Mouse (Mus musculus) lung, embryonic 15.5 days (tissue): Measurements from ENCODE around the gene Pgpep1. TPM values are rescaled to one million over a fixed set of nuclear protein-coding genes. Genes with fewer than 3 reads are reported as not detected.

Experiments used
- ATAC-seq: fragments of 200-750 bp; cut with Nextera tagmentation; 2 replicates; pipeline ENCODE4 v1.8.0; 2017; ENCODE audit warnings: moderate number of reproducible peaks, borderline replicate concordance; ENCODE audit not compliant: low FRiP score, low TSS enrichment; ENCODE audit errors: extremely low read depth
- H3K27ac ChIP-seq: fragments of 300-500 bp; sonication (generic); 2 replicates; pipeline ENCODE4 v1.5.1; 2015; ENCODE audit warnings: moderate library complexity, mild to moderate bottlenecking, inconsistent platforms
- H3K27me3 ChIP-seq: fragments of 300-500 bp; sonication (generic); 2 replicates; pipeline ENCODE4 v1.6.1; 2015; ENCODE audit warnings: inconsistent platforms
- H3K36me3 ChIP-seq: fragments of 300-500 bp; sonication (generic); 2 replicates; pipeline ENCODE4 v1.6.1; 2015; ENCODE audit warnings: inconsistent platforms
- H3K4me1 ChIP-seq: fragments of 300-500 bp; sonication (generic); 2 replicates; pipeline ENCODE4 v1.6.1; 2015; ENCODE audit warnings: inconsistent platforms
- H3K4me2 ChIP-seq: fragments of 300-500 bp; sonication (generic); 2 replicates; pipeline ENCODE4 v1.6.1; 2015; ENCODE audit warnings: inconsistent platforms, mild to moderate bottlenecking, moderate library complexity
- H3K4me3 ChIP-seq: fragments of 300-500 bp; sonication (generic); 2 replicates; pipeline ENCODE4 v1.5.1; 2015; ENCODE audit warnings: mild to moderate bottlenecking, inconsistent platforms
- H3K9ac ChIP-seq: fragments of 300-500 bp; sonication (generic); 2 replicates; pipeline ENCODE4 v1.6.1; 2015; ENCODE audit warnings: inconsistent platforms
- H3K9me3 ChIP-seq: fragments of 300-500 bp; sonication (generic); 2 replicates; pipeline ENCODE4 v1.6.1; 2016; ENCODE audit warnings: inconsistent platforms
- WGBS: fragments of 180-500 bp; shearing (Covaris S2); methylation state at CpG from one replicate; pipeline ENCODE4 v1.1.7; 2015; 5-methylcytosine and 5-hydroxymethylcytosine counted together
- polyA plus RNA-seq: library from polyadenylated mRNA; unstranded; fragments of >200 nt; fragmentation: Nextera tagmentation; extraction: Ambion mirVana; gene quantifications from 2 replicates; pipeline ENCODE4 v1.2.1, GENCODE M21; 2015

Gene Pgpep1
- polyA plus RNA-seq, 1 experiment from 2014 or later = 47.7 TPM

GRCm38 (mm10) chr8:70673079-70673856 is 13.1 kb upstream of the Pgpep1 start, which contains the start of gene Lsm4:
Gene Lsm4 (plus strand): TSS chr8:70673248.
- peaks cover 26% of the 10 kb centered on the region for H3K4me1 ChIP-seq
- peak within 1 kb of the TSS; percentile 66 for H3K4me3 ChIP-seq
- H3K36me3 ChIP-seq = peaks cover 13% of the 10 kb centered on the region
- H3K9me3 ChIP-seq = no peaks in the 10 kb centered on the region
- peak within 1 kb of the TSS; percentile 78 for H3K4me2 ChIP-seq
- H3K27ac ChIP-seq = peak within 1 kb of the TSS; percentile 96
- H3K9ac ChIP-seq = peak within 1 kb of the TSS; percentile 66
- ATAC-seq = peak; percentile 97
- no peaks in the 10 kb centered on the region for H3K27me3 ChIP-seq
- WGBS = under 1% methylated on average over 60 of the region's 60 CpGs

GRCm38 (mm10) chr8:70672325-70673078 is 12.3 kb upstream of the Pgpep1 start:
- Histone ChIP-seq H3K27me3 (no peaks in the 10 kb centered on the region), H3K4me1 (peaks cover 26% of the 10 kb centered on the region), H3K9me3 (no peaks in the 10 kb centered on the region), H3K4me2 (peak overlapping the region; percentile 59), H3K36me3 (peaks cover 6% of the 10 kb centered on the region; the same call in 1 of the 2 replicates), H3K9ac (peak overlapping the region; percentile 47), H3K4me3 (peak overlapping the region; percentile 66), H3K27ac (peak overlapping the region; percentile 76)
- ATAC-seq = no peak; the same call in 1 of the 2 replicates
- 34% methylated on average over 19 of the region's 19 CpGs for WGBS

GRCm38 (mm10) chr8:70671615-70672324 is 11.6 kb upstream of the Pgpep1 start:
- no peak for ATAC-seq
- peaks cover 26% of the 10 kb centered on the region for H3K4me1 ChIP-seq
- no peak overlapping the region for H3K9ac ChIP-seq
- H3K9me3 ChIP-seq = no peaks in the 10 kb centered on the region
- H3K4me3 ChIP-seq = no peak overlapping the region
- H3K36me3 ChIP-seq = peaks cover 3% of the 10 kb centered on the region; the same call in 1 of the 2 replicates
- 0 out of 2 replicates have a peak overlapping the region, but pooled peaks have one; percentile 76 for H3K27ac ChIP-seq
- no peaks in the 10 kb centered on the region for H3K27me3 ChIP-seq
- no peak overlapping the region for H3K4me2 ChIP-seq
- WGBS = 70% methylated on average over 10 of the region's 10 CpGs

- Histone ChIP-seq H3K36me3 (no peaks in the 10 kb centered on the region), H3K27me3 (no peaks in the 10 kb centered on the region), H3K4me1 (0 out of 2 replicates have a peak, but pooled peaks cover 7% of the 10 kb centered on the region), H3K4me3 (no peak overlapping the region), H3K9me3 (no peaks in the 10 kb centered on the region), H3K9ac (no peak overlapping the region), H3K4me2 (no peak overlapping the region), H3K27ac (no peak overlapping the region)
- 0 out of 2 replicates have a peak, but pooled peaks have one; percentile 40 for ATAC-seq
- WGBS = 62% methylated on average over 5 of the region's 5 CpGs
These were observed 6.9 kb upstream of the Pgpep1 start for GRCm38 (mm10) chr8:70667071-70667470.

GRCm38 (mm10) chr8:70665599-70665998 is 5.4 kb upstream of the Pgpep1 start:
- H3K4me2 ChIP-seq = no peak overlapping the region
- H3K27me3 ChIP-seq = no peaks in the 10 kb centered on the region
- no peaks in the 10 kb centered on the region for H3K36me3 ChIP-seq
- H3K9me3 ChIP-seq = no peaks in the 10 kb centered on the region
- no peak for ATAC-seq
- H3K9ac ChIP-seq = no peak overlapping the region
- H3K27ac ChIP-seq = no peak overlapping the region
- H3K4me3 ChIP-seq = no peak overlapping the region
- 70% methylated on average over 2 of the region's 2 CpGs for WGBS
- H3K4me1 ChIP-seq = 0 out of 2 replicates have a peak, but pooled peaks cover 7% of the 10 kb centered on the region

GRCm38 (mm10) chr8:70664631-70665030 is 4.4 kb upstream of the Pgpep1 start:
- ATAC-seq = no peak
- H3K4me1 ChIP-seq = peaks cover 13% of the 10 kb centered on the region; the same call in 1 of the 2 replicates
- H3K27me3 ChIP-seq = no peaks in the 10 kb centered on the region
- 59% methylated on average over 3 of the region's 3 CpGs for WGBS
- no peak overlapping the region for H3K4me2 ChIP-seq
- H3K9me3 ChIP-seq = no peaks in the 10 kb centered on the region
- no peak overlapping the region for H3K9ac ChIP-seq
- no peaks in the 10 kb centered on the region for H3K36me3 ChIP-seq
- no peak overlapping the region for H3K27ac ChIP-seq
- H3K4me3 ChIP-seq = no peak overlapping the region

- Histone ChIP-seq H3K36me3 (no peaks in the 10 kb centered on the region), H3K4me2 (no peak overlapping the region), H3K9me3 (no peaks in the 10 kb centered on the region), H3K9ac (no peak overlapping the region), H3K4me3 (no peak overlapping the region), H3K4me1 (peaks cover 17% of the 10 kb centered on the region), H3K27me3 (no peaks in the 10 kb centered on the region), H3K27ac (no peak overlapping the region)
- ATAC-seq = no peak
- 37% methylated on average over 4 of the region's 4 CpGs for WGBS
These were observed 3.5 kb upstream of the Pgpep1 start for GRCm38 (mm10) chr8:70663691-70664090.

DNA sequence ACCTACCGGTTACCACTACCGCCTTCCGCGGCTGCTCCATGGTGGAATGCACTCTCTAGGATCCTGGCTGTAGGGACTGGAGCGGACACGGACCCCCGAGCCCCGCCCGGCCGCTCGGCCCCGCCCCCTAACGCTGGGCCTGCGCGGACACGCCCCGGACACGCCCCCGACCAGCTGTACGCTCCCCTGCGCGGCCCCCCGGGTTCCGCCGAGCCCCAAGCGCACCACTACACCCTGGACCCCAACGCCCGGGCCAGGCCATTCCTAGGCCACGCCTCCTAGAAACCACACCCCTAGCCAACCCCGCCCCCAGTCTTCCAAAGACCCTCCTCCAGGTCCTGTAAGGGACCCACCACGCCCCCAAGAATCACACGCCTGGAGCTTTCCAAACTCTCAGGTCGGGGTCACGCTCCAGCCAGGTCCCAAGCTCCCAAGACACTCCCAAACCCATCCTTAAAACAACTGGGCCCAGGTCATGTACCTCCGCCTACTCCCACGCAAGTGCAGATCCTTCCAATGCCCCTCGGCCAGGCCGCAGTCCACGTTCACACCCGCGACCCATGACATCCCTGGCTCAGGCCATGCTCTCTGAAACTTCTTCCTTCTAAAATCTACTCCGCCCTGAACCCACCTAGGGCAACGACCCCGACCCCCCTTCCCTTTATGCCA is 450 bp downstream of the Pgpep1 start:
- peak overlapping the region; percentile 90 for H3K9ac ChIP-seq
- H3K4me3 ChIP-seq = peak overlapping the region; percentile 87
- peaks cover 16% of the 10 kb centered on the region for H3K36me3 ChIP-seq
- no peaks in the 10 kb centered on the region for H3K27me3 ChIP-seq
- peak overlapping the region; percentile 84 for H3K27ac ChIP-seq
- peak overlapping the region; percentile 86 for H3K4me2 ChIP-seq
- H3K4me1 ChIP-seq = peaks cover 27% of the 10 kb centered on the region
- 1% methylated on average over 41 of the region's 44 CpGs for WGBS
- no peaks in the 10 kb centered on the region for H3K9me3 ChIP-seq
- ATAC-seq = peak; percentile 97

GRCm38 (mm10) chr8:70658897-70659603 is 1.1 kb downstream of the Pgpep1 start:
- peak overlapping the region; percentile 84 for H3K27ac ChIP-seq
- no peaks in the 10 kb centered on the region for H3K9me3 ChIP-seq
- ATAC-seq = peak; percentile 33
- peaks cover 27% of the 10 kb centered on the region for H3K4me1 ChIP-seq
- H3K27me3 ChIP-seq = no peaks in the 10 kb centered on the region
- H3K9ac ChIP-seq = peak overlapping the region; percentile 90
- H3K4me3 ChIP-seq = peak overlapping the region; percentile 87
- under 1% methylated on average over 31 of the region's 31 CpGs for WGBS
- H3K36me3 ChIP-seq = peaks cover 21% of the 10 kb centered on the region
- H3K4me2 ChIP-seq = peak overlapping the region; percentile 86

DNA sequence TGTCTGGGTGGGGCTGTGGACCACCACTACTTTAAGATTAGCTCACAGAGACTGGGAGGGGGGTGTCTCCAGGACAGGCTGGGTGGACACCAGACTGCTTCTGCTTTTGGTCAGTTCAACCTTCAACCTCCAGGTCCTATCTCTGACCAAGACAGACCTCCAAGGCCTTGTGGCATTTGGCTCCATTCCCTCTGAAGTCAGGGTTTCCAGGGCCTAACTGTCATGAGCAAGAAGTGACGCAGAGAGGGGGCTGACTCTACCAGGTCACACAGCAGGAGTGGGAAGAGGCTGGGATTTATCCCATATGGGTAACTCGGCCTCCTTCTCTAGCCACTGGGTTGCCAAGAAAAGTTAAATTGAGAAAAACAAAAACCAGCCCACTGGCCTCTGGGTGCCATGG is 2.4 kb downstream of the Pgpep1 start:
- Histone ChIP-seq H3K4me2 (peak overlapping the region; percentile 86), H3K36me3 (peaks cover 21% of the 10 kb centered on the region), H3K9ac (no peak overlapping the region; the same call in 1 of the 2 replicates), H3K27ac (no peak overlapping the region), H3K9me3 (no peaks in the 10 kb centered on the region), H3K27me3 (no peaks in the 10 kb centered on the region), H3K4me3 (no peak overlapping the region), H3K4me1 (peaks cover 24% of the 10 kb centered on the region)
- 85% methylated on average over 2 of the region's 2 CpGs for WGBS
- no peak for ATAC-seq
